Mouse (Mus musculus) heart, postnatal 0 days (tissue): Measurements from ENCODE around the gene Kdm2b. TPM values are rescaled to one million over a fixed set of nuclear protein-coding genes. Genes with fewer than 3 reads are reported as not detected.

ENCODE experiments used
- ATAC-seq: fragments of 200-750 bp; cut with Nextera tagmentation; 2 replicates; pipeline ENCODE4 v1.8.0; 2017; ENCODE audit warnings: low read depth, moderate number of reproducible peaks, moderate library complexity; ENCODE audit not compliant: insufficient read depth
- DNase-seq: peaks from one replicate; pipeline ENCODE4 v3.0.0-alpha.2; 2016; ENCODE audit warnings: low spot score
- H3K27ac ChIP-seq: fragments of 300-500 bp; sonication (generic); 2 replicates; pipeline ENCODE4 v1.5.1; 2014; ENCODE audit warnings: low read depth, mild to moderate bottlenecking
- H3K27me3 ChIP-seq: fragments of 300-500 bp; sonication (generic); 2 replicates; pipeline ENCODE4 v1.6.1; 2014; ENCODE audit warnings: low read length, mixed read lengths; ENCODE audit not compliant: control insufficient read depth, insufficient read depth
- H3K36me3 ChIP-seq: fragments of 300-500 bp; sonication (generic); replicated peaks from 2 replicates; pipeline ENCODE4 v1.6.1; 2014; ENCODE audit warnings: low read length, mixed read lengths; ENCODE audit not compliant: control insufficient read depth, insufficient read depth
- H3K4me1 ChIP-seq: fragments of 300-500 bp; sonication (generic); 2 replicates; pipeline ENCODE4 v1.6.1; 2014; ENCODE audit warnings: antibody characterized with exemption; ENCODE audit not compliant: control insufficient read depth, insufficient read depth
- H3K4me2 ChIP-seq: fragments of 300-500 bp; sonication (generic); 2 replicates; pipeline ENCODE4 v1.6.1; 2014; ENCODE audit warnings: low read depth, mild to moderate bottlenecking, low read length, moderate library complexity
- H3K4me3 ChIP-seq: fragments of 300-500 bp; sonication (generic); 2 replicates; pipeline ENCODE4 v1.5.1; 2014; ENCODE audit warnings: low read depth, low read length
- H3K9ac ChIP-seq: fragments of 300-500 bp; sonication (generic); replicated peaks from 2 replicates; pipeline ENCODE4 v1.6.1; 2014; ENCODE audit warnings: low read depth, low read length, mixed read lengths
- H3K9me3 ChIP-seq: fragments of 300-500 bp; sonication (generic); replicated peaks from 2 replicates; pipeline ENCODE4 v1.6.1; 2016; ENCODE audit warnings: low read length; ENCODE audit not compliant: control insufficient read depth
- CTCF ChIP-seq: IDR thresholded peaks from 2 replicates; pipeline ENCODE4 v1.5.1; 2016; ENCODE audit warnings: antibody characterized with exemption, control low read depth, low read depth
- EP300 ChIP-seq: IDR thresholded peaks from 2 replicates; pipeline ENCODE4 v1.6.1; 2016; ENCODE audit warnings: antibody characterized with exemption, low read depth
- WGBS: fragments of 180-500 bp; shearing (Covaris S2); extraction: QIAGEN DNeasy Blood & Tissue Kit; methylation state at CpG from one replicate; pipeline ENCODE4 v1.1.7; 2014; 5-methylcytosine and 5-hydroxymethylcytosine counted together
- polyA plus RNA-seq: library from polyadenylated mRNA; unstranded; fragments of >200 nt; fragmentation: Nextera tagmentation; extraction: Ambion mirVana; gene quantifications from 2 replicates; pipeline ENCODE4 v1.2.1, GENCODE M21; 2015
- total RNA-seq: library from RNA; depleted of rRNA; stranded (reverse); fragments of >200 nt; gene quantifications from 2 replicates; pipeline ENCODE4 v1.2.3, GENCODE M21; 2014; ENCODE audit warnings: low replicate concordance

Gene Kdm2b
- total and polyA plus RNA-seq, 2 experiments from 2014 or later, result 14.7 to 29.3 TPM

- TF ChIP-seq CTCF (no peak), EP300 (no peak)
- H3K27me3 ChIP-seq, result 0 out of 2 replicates have a peak, but pooled peaks cover 5% of the 10 kb centered on the region
- no peaks in the 10 kb centered on the region for H3K9me3 ChIP-seq
- peak overlapping the region; percentile 76 for H3K27ac ChIP-seq
- H3K36me3 ChIP-seq, result peaks cover 6% of the 10 kb centered on the region
- H3K4me3 ChIP-seq, result peak overlapping the region; percentile 45
- H3K4me2 ChIP-seq, result peak overlapping the region; percentile 81
- WGBS, result 5% methylated on average over 59 of the region's 59 CpGs
- peak; percentile 47 for ATAC-seq
- H3K9ac ChIP-seq, result peak overlapping the region; percentile 45
- peak; percentile 20 for DNase-seq
- H3K4me1 ChIP-seq, result peaks cover 18% of the 10 kb centered on the region
These were observed 37.5 kb downstream of the Kdm2b start for GRCm38 (mm10) chr5:122951913-122952641.

- H3K36me3 ChIP-seq, result peaks cover 8% of the 10 kb centered on the region
- WGBS, result 5% methylated on average over 30 of the region's 30 CpGs
- H3K4me3 ChIP-seq, result peak overlapping the region; percentile 45
- H3K4me1 ChIP-seq, result peaks cover 18% of the 10 kb centered on the region
- no peak for TF ChIP-seq EP300
- peak; percentile 4; the same call in 1 of the 2 replicates for TF ChIP-seq CTCF
- H3K27me3 ChIP-seq, result 0 out of 2 replicates have a peak, but pooled peaks cover 5% of the 10 kb centered on the region
- peak; percentile 79 for DNase-seq
- ATAC-seq, result peak; percentile 85
- H3K9ac ChIP-seq, result peak overlapping the region; percentile 45; the same call in 1 of the 2 replicates
- peak overlapping the region; percentile 76 for H3K27ac ChIP-seq
- peak overlapping the region; percentile 81 for H3K4me2 ChIP-seq
- H3K9me3 ChIP-seq, result no peaks in the 10 kb centered on the region
These were observed 38.3 kb downstream of the Kdm2b start for GRCm38 (mm10) chr5:122951056-122951912.

- H3K27ac ChIP-seq, result no peak overlapping the region
- H3K27me3 ChIP-seq, result 0 out of 2 replicates have a peak, but pooled peaks cover 5% of the 10 kb centered on the region
- peak overlapping the region; percentile 45 for H3K4me3 ChIP-seq
- ATAC-seq (peak; percentile 69), DNase-seq (peak; percentile 71)
- peak overlapping the region; percentile 81 for H3K4me2 ChIP-seq
- WGBS, result 28% methylated on average over 22 of the region's 23 CpGs
- H3K9me3 ChIP-seq, result no peaks in the 10 kb centered on the region
- TF ChIP-seq EP300, result no peak
- no peak for TF ChIP-seq CTCF
- H3K4me1 ChIP-seq, result peaks cover 18% of the 10 kb centered on the region
- H3K36me3 ChIP-seq, result peaks cover 8% of the 10 kb centered on the region
- no peak overlapping the region for H3K9ac ChIP-seq
These were observed 39.2 kb downstream of the Kdm2b start for GRCm38 (mm10) chr5:122950329-122950953.

GRCm38 (mm10) chr5:122949101-122949500 is 40.5 kb downstream of the Kdm2b start:
- no peaks in the 10 kb centered on the region for H3K27me3 ChIP-seq
- no peak overlapping the region for H3K27ac ChIP-seq
- 86% methylated on average over 8 of the region's 8 CpGs for WGBS
- no peak for ATAC-seq
- peaks cover 18% of the 10 kb centered on the region for H3K4me1 ChIP-seq
- no peak for DNase-seq
- no peak for TF ChIP-seq CTCF
- TF ChIP-seq EP300, result no peak
- peaks cover 8% of the 10 kb centered on the region for H3K36me3 ChIP-seq
- H3K4me2 ChIP-seq, result no peak overlapping the region
- no peaks in the 10 kb centered on the region for H3K9me3 ChIP-seq
- H3K9ac ChIP-seq, result no peak overlapping the region
- no peak overlapping the region for H3K4me3 ChIP-seq

- H3K27me3 ChIP-seq, result no peaks in the 10 kb centered on the region
- peaks cover 18% of the 10 kb centered on the region for H3K4me1 ChIP-seq
- no peak overlapping the region for H3K27ac ChIP-seq
- TF ChIP-seq CTCF (no peak), EP300 (no peak)
- DNase-seq (no peak), ATAC-seq (no peak)
- H3K9me3 ChIP-seq, result no peaks in the 10 kb centered on the region
- H3K4me3 ChIP-seq, result no peak overlapping the region
- peaks cover 8% of the 10 kb centered on the region for H3K36me3 ChIP-seq
- WGBS, result 74% methylated on average over 12 of the region's 12 CpGs
- no peak overlapping the region for H3K4me2 ChIP-seq
- no peak overlapping the region for H3K9ac ChIP-seq
These were observed 42.1 kb downstream of the Kdm2b start for GRCm38 (mm10) chr5:122947534-122947933.
